8 mouse cellular contexts compared by ENCODE assay signal in the genomic region with DNA sequence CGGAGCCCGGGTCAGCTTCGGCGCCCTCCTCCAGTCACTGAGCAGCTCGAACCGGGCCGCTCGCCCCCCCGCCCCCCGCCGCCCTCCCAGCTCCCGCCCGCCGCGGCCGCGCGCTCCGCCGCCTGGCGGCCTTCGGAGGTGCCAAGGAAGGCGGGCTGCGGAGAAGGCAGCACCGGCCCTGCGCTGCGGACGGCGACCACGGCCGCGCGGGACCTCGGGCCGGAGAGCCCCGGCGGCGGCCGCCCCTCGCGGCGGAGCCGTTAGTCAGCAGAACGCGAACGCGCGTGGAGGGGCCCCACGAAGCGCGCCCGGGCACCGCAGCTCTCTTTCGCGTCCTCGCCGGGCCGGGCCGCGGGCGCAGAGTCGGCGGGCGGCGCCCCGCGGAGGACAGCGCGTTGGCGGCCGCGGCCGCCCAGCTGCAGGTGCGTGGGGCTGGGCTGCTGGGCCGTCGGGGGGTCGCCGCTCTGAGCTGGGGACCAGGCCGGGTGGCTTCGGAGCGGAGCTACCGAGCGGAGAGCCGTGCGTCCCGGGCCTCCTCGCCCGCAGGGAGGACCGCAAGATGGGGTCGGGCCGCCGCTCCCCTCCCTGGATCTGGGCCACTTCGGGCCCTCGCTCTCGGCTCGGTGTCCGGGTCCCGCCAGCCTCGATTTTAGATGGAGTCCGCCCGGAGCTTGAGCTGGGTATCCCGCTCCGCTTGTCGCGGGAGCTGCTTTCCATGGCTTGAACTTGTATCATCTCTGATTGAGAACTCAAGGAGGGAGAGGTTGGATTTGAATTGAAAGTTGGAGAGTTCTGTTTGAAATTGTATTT. TPM values are rescaled to one million over a fixed set of nuclear protein-coding genes. Genes with fewer than 3 reads are reported as not detected.
A peak's percentile ranks its signal among the peaks of the same experiment; 100 is the strongest.
DNase-seq lines count a peak whose midpoint lies in the region; ATAC-seq lines count a peak whose summit lies in the region.

TSS of gene Abhd17b (plus strand) at position 14 of the 810 bp plus-strand sequence.

- peak; percentile 62 for DNase-seq in 3134 (ENCODE audit: extremely low read depth, insufficient read length, low spot score)
- peak; percentile 72 for DNase-seq in adrenal gland, postnatal 10 days
- peak; percentile 64 for DNase-seq in embryonic facial prominence, embryonic 11.5 days (ENCODE audit: low spot score)
- no peak for DNase-seq in heart, adult 8-10 months (ENCODE audit: low spot score)
- DNase-seq in kidney, adult 8-10 months = peak; percentile 23 to 49

- no peaks in the 10 kb centered on the region for H3K27me3 ChIP-seq in embryonic facial prominence, embryonic 11.5 days (ENCODE audit: control insufficient read depth, insufficient read depth, low read length)
- no peaks in the 10 kb centered on the region for H3K27me3 ChIP-seq in limb, embryonic 15.5 days
- H3K27me3 ChIP-seq in midbrain, embryonic 16.5 days (ENCODE audit: control insufficient read depth, insufficient read depth, low read depth, low read length) = no peaks in the 10 kb centered on the region
- H3K27me3 ChIP-seq in stomach, embryonic 15.5 days (replicated peaks) = no peaks in the 10 kb centered on the region

- H3K4me2 ChIP-seq in embryonic facial prominence, embryonic 11.5 days (ENCODE audit: low read depth, low read length) = peak within 1 kb of the TSS; percentile 64
- peak within 1 kb of the TSS; percentile 71 for H3K4me2 ChIP-seq in limb, embryonic 15.5 days
- H3K4me2 ChIP-seq in midbrain, embryonic 16.5 days (ENCODE audit: low read length) = peak within 1 kb of the TSS; percentile 94
- H3K4me2 ChIP-seq in stomach, embryonic 15.5 days = peak within 1 kb of the TSS; percentile 74

- H3K9me3 ChIP-seq in embryonic facial prominence, embryonic 11.5 days (replicated peaks; ENCODE audit: control insufficient read depth, low read length) = no peaks in the 10 kb centered on the region
- no peaks in the 10 kb centered on the region for H3K9me3 ChIP-seq in limb, embryonic 15.5 days
- no peaks in the 10 kb centered on the region for H3K9me3 ChIP-seq in midbrain, embryonic 16.5 days (replicated peaks; ENCODE audit: control insufficient read depth, low read length, poor library complexity, severe bottlenecking)
- H3K9me3 ChIP-seq in stomach, embryonic 15.5 days = no peaks in the 10 kb centered on the region

- H3K27ac ChIP-seq in embryonic facial prominence, embryonic 11.5 days (replicated peaks; ENCODE audit: low read depth, low read length) = peak within 1 kb of the TSS; percentile 97
- H3K27ac ChIP-seq in limb, embryonic 15.5 days = peak within 1 kb of the TSS; percentile 97
- peak within 1 kb of the TSS; percentile 98 for H3K27ac ChIP-seq in midbrain, embryonic 16.5 days (ENCODE audit: low read length)
- peak within 1 kb of the TSS; percentile 95 for H3K27ac ChIP-seq in stomach, embryonic 15.5 days

- H3K9ac ChIP-seq in embryonic facial prominence, embryonic 11.5 days (replicated peaks; ENCODE audit: low read length) = peak within 1 kb of the TSS; percentile 90
- peak within 1 kb of the TSS; percentile 88 for H3K9ac ChIP-seq in limb, embryonic 15.5 days
- H3K9ac ChIP-seq in midbrain, embryonic 16.5 days (ENCODE audit: low read depth, low read length) = peak within 1 kb of the TSS; percentile 91
- peak within 1 kb of the TSS; percentile 67 for H3K9ac ChIP-seq in stomach, embryonic 15.5 days

- H3K36me3 ChIP-seq in embryonic facial prominence, embryonic 11.5 days (replicated peaks; ENCODE audit: control insufficient read depth, insufficient read depth, low read depth, low read length) = no peaks in the 10 kb centered on the region
- no peaks in the 10 kb centered on the region for H3K36me3 ChIP-seq in limb, embryonic 15.5 days
- no peaks in the 10 kb centered on the region for H3K36me3 ChIP-seq in midbrain, embryonic 16.5 days (ENCODE audit: control insufficient read depth, insufficient read depth, low read length)
- H3K36me3 ChIP-seq in stomach, embryonic 15.5 days = no peaks in the 10 kb centered on the region

- H3K4me3 ChIP-seq in embryonic facial prominence, embryonic 11.5 days (ENCODE audit: low read depth, low read length) = peak within 1 kb of the TSS; percentile 88
- H3K4me3 ChIP-seq in limb, embryonic 15.5 days = peak within 1 kb of the TSS; percentile 88
- peak within 1 kb of the TSS; percentile 93 for H3K4me3 ChIP-seq in midbrain, embryonic 16.5 days (ENCODE audit: low read depth, low read length)
- peak within 1 kb of the TSS; percentile 84 for H3K4me3 ChIP-seq in stomach, embryonic 15.5 days (replicated peaks)

- no peaks in the 10 kb centered on the region for H3K4me1 ChIP-seq in embryonic facial prominence, embryonic 11.5 days (ENCODE audit: control insufficient read depth, insufficient read depth, low read length)
- peaks cover 18% of the 10 kb centered on the region for H3K4me1 ChIP-seq in limb, embryonic 15.5 days
- H3K4me1 ChIP-seq in midbrain, embryonic 16.5 days (ENCODE audit: control insufficient read depth, insufficient read depth, low read length) = peaks cover 30% of the 10 kb centered on the region
- no peaks in the 10 kb centered on the region; the same call in 1 of the 2 replicates for H3K4me1 ChIP-seq in stomach, embryonic 15.5 days

- peak; percentile 57 for ATAC-seq in embryonic facial prominence, embryonic 11.5 days (replicated peaks; ENCODE audit: insufficient number of reproducible peaks, low FRiP score, low TSS enrichment, low read depth)
- ATAC-seq in limb, embryonic 15.5 days (ENCODE audit: insufficient number of reproducible peaks, low FRiP score, low TSS enrichment, low read depth) = peak; percentile 21; the same call in 1 of the 2 replicates
- peak; percentile 61 for ATAC-seq in midbrain, embryonic 16.5 days
- peak; percentile 9 for ATAC-seq in stomach, embryonic 15.5 days (ENCODE audit: insufficient read depth, low FRiP score, low read depth)

- 0% methylated on average over 52 of the region's 105 CpGs for WGBS in embryonic facial prominence, embryonic 11.5 days
- under 1% methylated on average over 96 of the region's 105 CpGs for WGBS in limb, embryonic 15.5 days
- 0% methylated on average over 68 of the region's 105 CpGs for WGBS in midbrain, embryonic 16.5 days
- under 1% methylated on average over 96 of the region's 105 CpGs for WGBS in stomach, embryonic 15.5 days

RNA-seq across cellular contexts. Expression of gene Abhd17b, which starts in this region (rescaled TPM):
- 10 to 100 TPM; 52.8 to 52.9 TPM for total RNA-seq in adrenal gland, postnatal 10 days (2021)
- polyA plus RNA-seq in embryonic facial prominence, embryonic 11.5 days (2014; fragmentation: Nextera tagmentation; extraction: Ambion mirVana) = 39.2 and 42.7 TPM in 2 replicates
- total RNA-seq in heart, adult 8-10 months (2022) = 10 to 100 TPM in 3 of 4 experiments, 1 to 10 TPM in 1; 9.4 to 11.2 (median 11.0) TPM
- 21.9 and 28.3 TPM in 2 replicates for polyA plus RNA-seq in limb, embryonic 15.5 days (2015; fragmentation: Nextera tagmentation; extraction: Ambion mirVana)
- 35.5 TPM in 2 replicates for polyA plus RNA-seq in midbrain, embryonic 16.5 days (2015; fragmentation: Nextera tagmentation; extraction: Ambion mirVana)
- 25.4 and 25.5 TPM in 2 replicates for polyA plus RNA-seq in stomach, embryonic 15.5 days (2015; fragmentation: Nextera tagmentation; extraction: Ambion mirVana)

Comparison
In these comparisons a context has a peak if more than half of its experiments do, and no peak if none do; other contexts are left out.
1. RNA of gene Abhd17b (total RNA-seq): 52.8 to 52.9 TPM in adrenal gland, postnatal 10 days; 9.4 to 11.2 TPM in heart, adult 8-10 months; every median in the first group is over 4 times any median in the second.
2. ATAC-seq: peak in every context shown above with its lines; median percentile 61 in midbrain, embryonic 16.5 days; 57 in embryonic facial prominence, embryonic 11.5 days; 21 in limb, embryonic 15.5 days; 9 in stomach, embryonic 15.5 days.
3. Peak in every context shown above with its lines, with median percentiles within 50 percentile points of each other: H3K27ac ChIP-seq, H3K4me2 ChIP-seq, H3K4me3 ChIP-seq and H3K9ac ChIP-seq.